Mouse (Mus musculus): ENCODE measurements around the gene 4930583I09Rik. TPM values are rescaled to one million over a fixed set of nuclear protein-coding genes. Genes with fewer than 3 reads are reported as not detected.

The 4930583I09Rik gene
- not detected in 2 replicates for polyA plus RNA-seq (2015; fragmentation: Nextera tagmentation; extraction: Ambion mirVana)

DNA sequence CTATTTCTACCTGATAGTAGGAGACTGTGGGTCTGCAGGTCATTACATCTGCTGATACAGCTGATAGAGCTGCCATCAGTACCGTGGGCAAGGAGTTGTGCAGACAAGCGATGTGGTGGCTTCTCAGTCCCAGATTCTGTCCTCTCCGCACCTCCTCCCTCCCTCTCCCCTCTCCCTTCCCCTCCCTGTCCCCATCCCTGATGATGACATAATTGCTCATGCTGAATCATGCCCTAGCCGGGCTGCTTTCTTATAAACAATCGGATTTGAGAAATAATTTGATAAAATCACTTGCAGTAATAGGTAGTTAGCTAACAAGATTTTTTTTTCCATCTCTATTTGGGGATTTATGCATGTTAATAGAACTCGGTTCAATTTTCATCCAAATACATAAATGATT lies at the start of gene 4930583I09Rik:
Gene 4930583I09Rik (minus strand): TSS at position 144 of the 400 bp plus-strand sequence.
- ATAC-seq (replicated peaks) = no peak
- H3K4me3 ChIP-seq = no peak within 1 kb of the TSS
- no peak within 1 kb of the TSS for H3K9ac ChIP-seq
- H3K27me3 ChIP-seq (replicated peaks) = no peaks in the 10 kb centered on the region
- H3K27ac ChIP-seq = peak within 1 kb of the TSS; percentile 56
- peaks cover 16% of the 10 kb centered on the region for H3K4me1 ChIP-seq
- peak within 1 kb of the TSS; percentile 28 for H3K4me2 ChIP-seq
- no peaks in the 10 kb centered on the region for H3K9me3 ChIP-seq
- no peaks in the 10 kb centered on the region for H3K36me3 ChIP-seq (replicated peaks)
- 54% methylated on average over 6 of the region's 6 CpGs for WGBS

GRCm38 (mm10) chr17:64876111-64876510 lies 40.2 kb upstream of the 4930583I09Rik start:
- ATAC-seq (replicated peaks) = no peak
- Histone ChIP-seq H3K9ac (no peak overlapping the region), H3K27me3 (replicated peaks) (no peaks in the 10 kb centered on the region), H3K9me3 (no peaks in the 10 kb centered on the region), H3K27ac (no peak overlapping the region), H3K4me3 (no peak overlapping the region), H3K4me2 (no peak overlapping the region), H3K4me1 (no peaks in the 10 kb centered on the region), H3K36me3 (replicated peaks) (no peaks in the 10 kb centered on the region)
- WGBS = 86% methylated on average over 12 of the region's 12 CpGs

- ATAC-seq (replicated peaks) = no peak
- no peaks in the 10 kb centered on the region for H3K4me1 ChIP-seq
- no peaks in the 10 kb centered on the region for H3K9me3 ChIP-seq
- H3K27ac ChIP-seq = no peak overlapping the region
- no peak overlapping the region for H3K9ac ChIP-seq
- no peak overlapping the region for H3K4me2 ChIP-seq
- whole genome bisulfite sequencing = 10% methylated on average over 4 of the region's 4 CpGs
- H3K4me3 ChIP-seq = no peak overlapping the region
- H3K27me3 ChIP-seq (replicated peaks) = no peaks in the 10 kb centered on the region
- H3K36me3 ChIP-seq (replicated peaks) = no peaks in the 10 kb centered on the region
Measured at GRCm38 (mm10) chr17:64873651-64874072, 37.8 kb upstream of the 4930583I09Rik start.

DNA sequence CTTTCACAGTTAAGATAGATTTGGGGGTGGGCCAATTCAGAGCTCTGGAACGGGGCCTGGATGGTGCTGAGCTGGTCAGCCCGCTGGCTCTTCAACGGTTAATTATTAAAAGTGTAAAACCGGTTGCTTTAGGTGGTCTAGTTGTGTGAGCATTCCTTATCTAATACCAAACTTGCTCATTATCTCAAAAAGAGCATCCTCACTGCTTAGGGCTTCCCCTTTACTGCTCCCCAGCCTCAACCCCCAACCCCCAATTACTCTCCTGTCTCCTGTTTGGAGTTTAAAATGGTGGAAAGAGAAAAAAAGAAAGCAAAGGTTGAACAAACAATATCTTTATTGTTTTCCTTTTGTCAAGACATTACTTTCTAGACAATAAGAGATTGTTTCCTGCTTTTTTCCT lies 27.9 kb upstream of the 4930583I09Rik start:
- H3K9ac ChIP-seq = no peak overlapping the region

GRCm38 (mm10) chr17:64860963-64861362 lies 25.1 kb upstream of the 4930583I09Rik start:
- Histone ChIP-seq H3K4me3 (no peak overlapping the region), H3K4me2 (no peak overlapping the region), H3K36me3 (replicated peaks) (no peaks in the 10 kb centered on the region), H3K27me3 (replicated peaks) (no peaks in the 10 kb centered on the region), H3K9ac (no peak overlapping the region), H3K27ac (no peak overlapping the region), H3K4me1 (no peaks in the 10 kb centered on the region), H3K9me3 (no peaks in the 10 kb centered on the region)
- no peak for ATAC-seq (replicated peaks)
- WGBS = 92% methylated on average over 3 of the region's 3 CpGs

More for the DNA sequence above, 27.9 kb upstream of the 4930583I09Rik start:
- Histone ChIP-seq H3K9me3 (no peaks in the 10 kb centered on the region), H3K27ac (no peak overlapping the region), H3K4me3 (no peak overlapping the region), H3K4me1 (no peaks in the 10 kb centered on the region), H3K27me3 (replicated peaks) (no peaks in the 10 kb centered on the region), H3K36me3 (replicated peaks) (no peaks in the 10 kb centered on the region), H3K4me2 (no peak overlapping the region)
- no peak for ATAC-seq (replicated peaks)
- 83% methylated on average over 4 of the region's 4 CpGs for WGBS

- Histone ChIP-seq H3K27ac (no peak overlapping the region), H3K27me3 (replicated peaks) (no peaks in the 10 kb centered on the region), H3K4me2 (no peak overlapping the region), H3K9me3 (no peaks in the 10 kb centered on the region), H3K9ac (no peak overlapping the region), H3K36me3 (replicated peaks) (no peaks in the 10 kb centered on the region), H3K4me3 (no peak overlapping the region), H3K4me1 (no peaks in the 10 kb centered on the region)
- no peak for ATAC-seq (replicated peaks)
- 81% methylated on average over 6 of the region's 6 CpGs for WGBS
Measured at GRCm38 (mm10) chr17:64858848-64859247, 23.0 kb upstream of the 4930583I09Rik start.

- Histone ChIP-seq H3K9ac (no peak overlapping the region), H3K36me3 (replicated peaks) (no peaks in the 10 kb centered on the region), H3K4me1 (no peaks in the 10 kb centered on the region), H3K27ac (no peak overlapping the region), H3K4me3 (no peak overlapping the region), H3K27me3 (replicated peaks) (no peaks in the 10 kb centered on the region), H3K4me2 (no peak overlapping the region), H3K9me3 (no peaks in the 10 kb centered on the region)
- 79% methylated on average over 4 of the region's 4 CpGs for WGBS
- no peak for ATAC-seq (replicated peaks)
Measured at GRCm38 (mm10) chr17:64848031-64848430, 12.2 kb upstream of the 4930583I09Rik start.

GRCm38 (mm10) chr17:64846654-64847053 lies 10.8 kb upstream of the 4930583I09Rik start:
- Histone ChIP-seq H3K27ac (no peak overlapping the region), H3K9me3 (no peaks in the 10 kb centered on the region), H3K4me3 (no peak overlapping the region), H3K4me1 (no peaks in the 10 kb centered on the region), H3K36me3 (replicated peaks) (no peaks in the 10 kb centered on the region), H3K4me2 (no peak overlapping the region), H3K27me3 (replicated peaks) (no peaks in the 10 kb centered on the region), H3K9ac (no peak overlapping the region)
- no peak for ATAC-seq (replicated peaks)
- WGBS = 91% methylated on average over 1 of the region's 1 CpGs

GRCm38 (mm10) chr17:64836892-64837291 lies 1.0 kb upstream of the 4930583I09Rik start:
- H3K9ac ChIP-seq = no peak overlapping the region
- H3K4me3 ChIP-seq = no peak overlapping the region

GRCm38 (mm10) chr17:64836352-64836751 lies 481 bp upstream of the 4930583I09Rik start:
- Histone ChIP-seq H3K4me2 (no peak overlapping the region; the same call in 1 of the 2 replicates), H3K4me3 (no peak overlapping the region)
- ATAC-seq (replicated peaks) = peak; percentile 29; the same call in 1 of the 2 replicates

More at GRCm38 (mm10) chr17:64836892-64837291, 1.0 kb upstream of the 4930583I09Rik start:
- H3K27me3 ChIP-seq (replicated peaks) = no peaks in the 10 kb centered on the region
- peak overlapping the region; percentile 56 for H3K27ac ChIP-seq
- H3K4me1 ChIP-seq = peaks cover 16% of the 10 kb centered on the region
- WGBS = 4% methylated on average over 7 of the region's 7 CpGs
- no peaks in the 10 kb centered on the region for H3K36me3 ChIP-seq (replicated peaks)
- no peaks in the 10 kb centered on the region for H3K9me3 ChIP-seq
- ATAC-seq (replicated peaks) = peak; percentile 86
- peak overlapping the region; percentile 28 for H3K4me2 ChIP-seq

DNA sequence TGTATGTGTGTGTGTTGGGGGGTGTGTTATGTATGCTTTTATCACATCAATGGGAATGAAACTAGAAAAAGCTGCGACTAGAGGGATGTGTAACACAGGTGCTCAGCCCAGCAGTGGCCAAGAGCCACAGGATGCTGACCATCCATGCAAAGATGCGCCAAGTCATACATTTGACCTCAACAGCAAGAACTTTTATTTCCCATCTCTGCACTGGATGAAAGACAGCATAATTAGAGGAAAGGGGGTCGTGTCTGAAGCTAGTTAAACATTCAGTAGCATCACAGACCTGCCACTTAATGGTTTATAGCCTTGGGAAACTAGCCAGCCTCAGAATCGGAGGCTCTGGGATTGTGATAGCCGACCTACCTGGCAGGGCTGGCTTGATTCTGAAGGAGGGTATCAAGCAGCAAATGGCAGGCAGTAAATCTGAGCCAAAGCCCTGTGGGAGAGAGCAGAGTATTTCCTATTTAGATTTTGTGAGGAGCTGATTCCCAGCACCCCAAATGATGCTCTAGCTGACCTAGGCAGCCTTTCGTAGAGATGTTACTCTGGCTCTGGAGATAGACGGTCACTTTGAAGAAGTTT lies 1.9 kb downstream of the 4930583I09Rik start:
- H3K4me2 ChIP-seq = no peak overlapping the region
- no peaks in the 10 kb centered on the region for H3K27me3 ChIP-seq (replicated peaks)
- H3K36me3 ChIP-seq (replicated peaks) = no peaks in the 10 kb centered on the region
- H3K9me3 ChIP-seq = no peaks in the 10 kb centered on the region
- no peak overlapping the region for H3K4me3 ChIP-seq
- H3K9ac ChIP-seq = no peak overlapping the region
- ATAC-seq (replicated peaks) = no peak
- WGBS = 83% methylated on average over 7 of the region's 7 CpGs
- H3K4me1 ChIP-seq = peaks cover 16% of the 10 kb centered on the region
- no peak overlapping the region for H3K27ac ChIP-seq

More at GRCm38 (mm10) chr17:64836352-64836751, 481 bp upstream of the 4930583I09Rik start:
- H3K9me3 ChIP-seq = no peaks in the 10 kb centered on the region
- WGBS = 57% methylated on average over 10 of the region's 10 CpGs
- peaks cover 16% of the 10 kb centered on the region for H3K4me1 ChIP-seq
- H3K27me3 ChIP-seq (replicated peaks) = no peaks in the 10 kb centered on the region
- H3K9ac ChIP-seq = no peak overlapping the region
- no peak overlapping the region for H3K27ac ChIP-seq
- H3K36me3 ChIP-seq (replicated peaks) = no peaks in the 10 kb centered on the region

- Histone ChIP-seq H3K27ac (no peak overlapping the region), H3K9me3 (no peaks in the 10 kb centered on the region), H3K27me3 (replicated peaks) (no peaks in the 10 kb centered on the region), H3K4me3 (no peak overlapping the region), H3K4me1 (peaks cover 16% of the 10 kb centered on the region), H3K36me3 (replicated peaks) (no peaks in the 10 kb centered on the region), H3K4me2 (no peak overlapping the region), H3K9ac (no peak overlapping the region)
- WGBS = 82% methylated on average over 2 of the region's 2 CpGs
- ATAC-seq (replicated peaks) = no peak
Measured at GRCm38 (mm10) chr17:64833071-64833470, 2.8 kb downstream of the 4930583I09Rik start.

DNA sequence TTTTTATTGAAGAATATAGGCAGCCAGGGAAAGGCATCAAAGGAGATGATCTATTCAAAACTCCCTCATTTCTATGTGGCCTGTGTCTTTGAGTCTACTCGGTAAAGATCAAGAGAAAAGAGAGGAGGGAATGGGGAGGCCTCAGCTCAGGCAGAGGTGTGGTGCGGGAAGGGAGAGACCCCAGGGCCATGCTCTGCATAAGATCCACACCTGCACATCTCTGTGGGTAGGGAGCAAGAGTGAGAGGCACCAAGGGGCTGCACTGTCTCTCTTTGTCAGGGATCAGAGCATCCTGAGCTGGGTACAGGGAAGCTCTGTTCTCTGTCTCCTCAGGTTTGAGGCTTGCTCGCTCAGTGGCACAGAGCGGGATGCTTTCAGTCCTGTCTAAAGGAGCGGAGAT lies 8.4 kb downstream of the 4930583I09Rik start:
- Histone ChIP-seq H3K36me3 (replicated peaks) (no peaks in the 10 kb centered on the region), H3K4me1 (no peaks in the 10 kb centered on the region; the same call in 1 of the 2 replicates), H3K27me3 (replicated peaks) (no peaks in the 10 kb centered on the region), H3K9me3 (no peaks in the 10 kb centered on the region), H3K4me2 (no peak overlapping the region), H3K27ac (0 out of 2 replicates have a peak overlapping the region, but pooled peaks have one; percentile 26), H3K9ac (no peak overlapping the region), H3K4me3 (no peak overlapping the region)
- WGBS = 81% methylated on average over 5 of the region's 5 CpGs
- peak; percentile 67; the same call in 1 of the 2 replicates for ATAC-seq (replicated peaks)

Data from midbrain, embryonic 15.5 days (tissue).